Mouse (Mus musculus) limb, embryonic 14.5 days (tissue): Measurements from ENCODE around the gene Adi1. TPM values are rescaled to one million over a fixed set of nuclear protein-coding genes. Genes with fewer than 3 reads are reported as not detected.

Experiments used
- ATAC-seq: fragments of 200-750 bp; cut with Nextera tagmentation; 2 replicates; pipeline ENCODE4 v1.8.0; 2017; ENCODE audit warnings: low read depth, moderate number of reproducible peaks, moderate TSS enrichment; ENCODE audit not compliant: low FRiP score
- DNase-seq: peaks from one replicate; pipeline ENCODE4 v3.0.0-alpha.2; 2015; ENCODE audit warnings: low spot score
- H3K27ac ChIP-seq: fragments of 300-500 bp; sonication (generic); replicated peaks from 2 replicates; pipeline ENCODE4 v1.5.1; 2014; ENCODE audit warnings: low read depth, mild to moderate bottlenecking, low read length, moderate library complexity, mixed read lengths
- H3K27me3 ChIP-seq: fragments of 300-500 bp; sonication (generic); 2 replicates; pipeline ENCODE4 v1.6.1; 2014; ENCODE audit warnings: low read length, mixed read lengths; ENCODE audit not compliant: control insufficient read depth, insufficient read depth
- H3K36me3 ChIP-seq: fragments of 300-500 bp; sonication (generic); 2 replicates; pipeline ENCODE4 v1.6.1; 2014; ENCODE audit warnings: mild to moderate bottlenecking, low read length, moderate library complexity, mixed read lengths; ENCODE audit not compliant: control insufficient read depth, insufficient read depth
- H3K4me1 ChIP-seq: fragments of 300-500 bp; sonication (generic); 2 replicates; pipeline ENCODE4 v1.6.1; 2014; ENCODE audit warnings: antibody characterized with exemption, low read length, mixed read lengths; ENCODE audit not compliant: control insufficient read depth, insufficient read depth
- H3K4me2 ChIP-seq: fragments of 300-500 bp; sonication (generic); replicated peaks from 2 replicates; pipeline ENCODE4 v1.6.1; 2014; ENCODE audit warnings: low read depth, mild to moderate bottlenecking, low read length, moderate library complexity; ENCODE audit not compliant: severe bottlenecking
- H3K4me3 ChIP-seq: fragments of 300-500 bp; sonication (generic); replicated peaks from 2 replicates; pipeline ENCODE4 v1.5.1; 2014; ENCODE audit warnings: low read length
- H3K9ac ChIP-seq: fragments of 300-500 bp; sonication (generic); 2 replicates; pipeline ENCODE4 v1.6.1; 2014; ENCODE audit warnings: mild to moderate bottlenecking, low read depth, low read length, moderate library complexity; ENCODE audit not compliant: severe bottlenecking
- H3K9me3 ChIP-seq: fragments of 300-500 bp; sonication (generic); 2 replicates; pipeline ENCODE4 v1.6.1; 2016; ENCODE audit warnings: low read length; ENCODE audit not compliant: control insufficient read depth
- POLR2A ChIP-seq: fragments of 200-500 bp; IDR thresholded peaks from 2 replicates; pipeline ENCODE4 v1.8.0; 2012; ENCODE audit warnings: inconsistent platforms, mild to moderate bottlenecking, moderate library complexity, borderline replicate concordance; ENCODE audit not compliant: insufficient read depth, insufficient read length; ENCODE audit errors: extremely low read depth
- WGBS: fragments of 180-500 bp; shearing (Covaris S2); extraction: QIAGEN DNeasy Blood & Tissue Kit; methylation state at CpG from one replicate; pipeline ENCODE4 v1.1.7; 2014; 5-methylcytosine and 5-hydroxymethylcytosine counted together
- polyA plus RNA-seq, 2 experiments: library from polyadenylated mRNA; depleted of rRNA in 1 of 2; stranded (reverse) in 1 of 2; unstranded in 1 of 2; fragments of >200 nt; fragmentation: Nextera tagmentation in 1 of 2; extraction: Ambion mirVana in 1 of 2; gene quantifications; 2 replicates each; pipeline versions ENCODE4 v1.2.1 to v1.2.3; 2012 to 2014

The Adi1 gene
- polyA plus RNA-seq, 2 experiments, result 27.9 to 66.7 TPM

GRCm38 (mm10) chr12:28635535-28636476 is 39.2 kb upstream of the Adi1 start, which contains the start of gene Rps7:
Gene Rps7 (minus strand): TSS chr12:28635953.
- Histone ChIP-seq H3K9ac (peak within 1 kb of the TSS; percentile 95), H3K4me1 (peaks cover 5% of the 10 kb centered on the region), H3K4me2 (peak within 1 kb of the TSS; percentile 82), H3K27ac (peak within 1 kb of the TSS; percentile 92), H3K4me3 (peak within 1 kb of the TSS; percentile 83), H3K9me3 (no peaks in the 10 kb centered on the region), H3K27me3 (no peaks in the 10 kb centered on the region), H3K36me3 (peaks cover 39% of the 10 kb centered on the region)
- DNase-seq, result peak; percentile 96
- 6% methylated on average over 69 of the region's 69 CpGs for WGBS
- TF ChIP-seq POLR2A, result peak; percentile 82; the same call in 1 of the 2 replicates
- ATAC-seq, result peak; percentile 98

DNA sequence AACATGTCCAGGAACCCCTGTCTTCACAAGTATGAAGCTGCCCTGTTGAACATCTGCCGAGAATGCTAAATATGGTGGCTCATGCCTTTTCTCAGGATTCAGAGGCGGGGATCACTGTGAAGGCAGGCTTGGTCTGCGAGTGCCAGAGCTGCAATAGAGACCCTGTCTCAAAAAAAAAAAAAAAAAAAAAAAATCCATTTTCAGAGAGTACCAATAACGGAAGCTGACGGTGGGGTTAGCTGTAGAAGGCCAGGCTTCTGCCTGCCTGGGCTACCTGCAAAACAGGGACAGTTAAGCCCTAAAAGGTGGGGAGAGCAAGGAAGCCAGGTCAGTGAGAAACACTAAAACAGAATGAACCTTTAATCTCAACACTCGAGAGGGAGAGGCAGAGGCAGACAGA is 38.5 kb upstream of the Adi1 start:
- ATAC-seq (no peak), DNase-seq (no peak)
- peak overlapping the region; percentile 52 for H3K4me2 ChIP-seq
- H3K4me3 ChIP-seq, result peak overlapping the region; percentile 83
- no peak overlapping the region for H3K27ac ChIP-seq
- WGBS, result 91% methylated on average over 6 of the region's 6 CpGs
- no peaks in the 10 kb centered on the region for H3K27me3 ChIP-seq
- no peak for TF ChIP-seq POLR2A
- peaks cover 5% of the 10 kb centered on the region for H3K4me1 ChIP-seq
- no peaks in the 10 kb centered on the region for H3K9me3 ChIP-seq
- peaks cover 31% of the 10 kb centered on the region for H3K36me3 ChIP-seq
- no peak overlapping the region for H3K9ac ChIP-seq

- H3K4me2 ChIP-seq, result no peak overlapping the region
- ATAC-seq, result no peak
- H3K27ac ChIP-seq, result no peak overlapping the region
- H3K36me3 ChIP-seq, result peaks cover 9% of the 10 kb centered on the region
- H3K4me3 ChIP-seq, result no peak overlapping the region
- TF ChIP-seq POLR2A, result no peak
- WGBS, result 73% methylated on average over 2 of the region's 2 CpGs
- DNase-seq, result no peak
- no peaks in the 10 kb centered on the region for H3K27me3 ChIP-seq
- no peaks in the 10 kb centered on the region for H3K9me3 ChIP-seq
- H3K4me1 ChIP-seq, result peaks cover 5% of the 10 kb centered on the region
- H3K9ac ChIP-seq, result no peak overlapping the region
These were observed 36.3 kb upstream of the Adi1 start for GRCm38 (mm10) chr12:28638778-28639177.

DNA sequence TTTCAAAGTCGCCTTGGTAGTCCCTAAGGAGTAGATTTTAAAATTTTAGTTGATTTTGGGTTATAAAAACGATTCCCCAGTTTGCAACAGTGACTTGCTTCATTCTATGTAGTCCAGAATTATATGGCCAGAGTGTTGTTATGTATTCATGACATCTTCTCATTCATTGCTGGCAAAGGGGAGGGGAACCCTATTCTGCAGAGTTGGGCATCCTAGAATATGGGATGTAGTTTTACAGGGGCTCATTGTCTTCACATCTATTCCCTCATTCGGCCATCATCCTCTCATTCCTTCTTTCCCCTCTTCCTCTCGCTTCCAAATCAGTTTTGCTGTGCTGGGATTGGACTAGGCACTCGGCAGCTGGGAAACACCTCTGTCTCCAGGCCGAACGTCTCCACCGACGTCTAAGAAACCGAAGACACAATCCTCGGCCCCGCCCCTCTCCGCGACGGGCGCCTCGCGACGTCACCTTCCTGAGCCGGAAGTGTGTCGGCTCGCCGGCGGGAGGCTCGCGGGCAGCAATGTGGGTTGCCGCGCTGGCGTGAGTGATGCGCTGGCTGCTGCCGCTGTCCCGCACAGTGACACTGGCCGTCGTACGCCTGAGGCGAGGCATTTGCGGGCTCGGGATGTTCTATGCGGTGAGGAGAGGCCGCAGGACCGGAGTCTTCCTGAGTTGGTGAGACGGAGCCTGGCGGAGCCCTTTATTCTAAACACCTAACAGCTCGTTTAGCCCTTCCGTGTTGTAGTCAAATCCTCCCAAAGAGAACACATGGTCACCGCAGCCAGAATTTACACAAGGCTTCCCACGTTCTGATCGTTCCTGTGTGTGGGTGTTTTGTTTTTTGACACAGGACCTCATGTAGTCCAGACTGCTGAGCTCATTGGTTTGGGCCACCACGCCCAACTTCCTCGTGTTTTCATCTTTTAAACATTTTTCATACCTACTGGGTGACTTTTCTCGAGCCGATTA is 25.6 kb upstream of the Adi1 start, which contains the start of gene Rnaseh1:
TSS of gene Rnaseh1 (plus strand) at position 462 of the 970 bp plus-strand sequence.
- Histone ChIP-seq H3K4me2 (peak within 1 kb of the TSS; percentile 80), H3K36me3 (peaks cover 20% of the 10 kb centered on the region), H3K9ac (peak within 1 kb of the TSS; percentile 59), H3K9me3 (no peaks in the 10 kb centered on the region), H3K4me1 (peaks cover 9% of the 10 kb centered on the region), H3K4me3 (peak within 1 kb of the TSS; percentile 67), H3K27ac (peak within 1 kb of the TSS; percentile 59; the same call in 1 of the 2 replicates), H3K27me3 (no peaks in the 10 kb centered on the region)
- DNase-seq (peak; percentile 91), ATAC-seq (peak; percentile 96)
- no peak; the same call in 1 of the 2 replicates for TF ChIP-seq POLR2A
- 2% methylated on average over 52 of the region's 52 CpGs for WGBS

- Histone ChIP-seq H3K36me3 (peaks cover 25% of the 10 kb centered on the region), H3K9me3 (no peaks in the 10 kb centered on the region), H3K4me3 (no peak overlapping the region), H3K4me2 (no peak overlapping the region), H3K27me3 (no peaks in the 10 kb centered on the region), H3K9ac (no peak overlapping the region), H3K27ac (no peak overlapping the region), H3K4me1 (no peaks in the 10 kb centered on the region)
- WGBS, result 79% methylated on average over 4 of the region's 4 CpGs
- ATAC-seq, result no peak
- no peak for DNase-seq
- TF ChIP-seq POLR2A, result no peak
These were observed 12.4 kb upstream of the Adi1 start for GRCm38 (mm10) chr12:28662628-28663027.
